Mouse (Mus musculus) heart, adult 11 months (tissue): Measurements from ENCODE around the gene Klk1b3.
A peak's percentile ranks its signal among the peaks of the same experiment; 100 is the strongest.
"Not testable (repeated sequence)": the region's sequence is repeated elsewhere in the genome, so short reads cannot be mapped to it uniquely, and the experiment has no call there.

ENCODE experiments used
- DNase-seq: peaks from one replicate; pipeline ENCODE4 v3.0.0; 2022

Klk1b3 gene

DNA sequence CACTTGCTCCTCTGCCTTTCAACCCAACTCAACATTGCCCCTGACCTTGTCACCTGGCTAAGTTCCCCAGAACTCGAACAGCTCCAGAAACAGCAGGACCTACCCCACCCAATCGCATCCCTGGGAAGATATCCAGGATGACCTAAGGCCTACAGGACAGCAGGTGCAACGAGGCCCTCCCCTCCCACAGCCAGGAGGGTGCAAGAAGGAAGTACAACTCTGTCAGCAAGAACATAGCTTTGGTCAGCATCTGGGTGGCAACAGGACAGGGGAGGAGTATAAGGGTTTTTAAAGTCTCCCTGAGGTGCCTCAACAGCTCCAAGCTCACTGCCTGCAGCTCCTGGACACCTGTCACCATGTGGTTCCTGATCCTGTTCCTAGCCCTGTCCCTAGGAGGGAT, at the start of gene Klk1b3:
TSS of gene Klk1b3 (plus strand) at position 301 of the 400 bp plus-strand sequence.
- no peak for DNase-seq

DNA sequence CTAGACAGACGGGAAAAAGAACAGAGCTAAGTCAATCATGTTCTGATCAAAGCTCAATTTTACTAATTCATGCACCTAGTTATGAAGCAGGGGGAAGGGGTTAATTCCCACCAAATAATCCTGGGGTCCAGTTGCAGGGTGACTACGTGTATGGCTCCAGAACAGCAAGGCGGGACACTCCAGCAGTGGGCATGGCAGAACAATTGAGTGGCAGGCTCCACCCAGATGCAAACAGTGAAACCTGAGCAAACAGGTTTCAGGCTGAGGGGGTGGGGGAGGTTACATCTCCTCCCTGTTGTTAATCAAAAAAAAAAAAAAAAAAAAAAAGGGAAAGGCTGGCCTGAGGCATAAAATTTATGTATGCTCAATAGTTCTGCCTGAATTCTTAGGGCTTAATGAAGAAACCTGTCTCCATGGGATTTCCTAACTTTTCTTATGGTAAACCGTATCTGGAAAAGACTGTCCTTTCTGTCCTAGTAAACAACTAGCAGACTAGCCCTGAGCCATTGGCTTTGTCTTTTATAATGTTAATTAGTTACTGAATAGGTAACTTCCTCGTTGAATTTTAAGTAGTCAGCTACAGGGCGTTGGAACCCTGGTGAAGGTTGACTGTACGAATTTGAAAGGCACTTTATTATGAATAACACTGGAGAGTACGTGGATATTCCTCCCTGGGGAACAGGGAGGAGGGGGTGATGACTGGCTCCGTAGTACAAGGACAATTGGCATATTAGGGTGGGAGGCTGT, 18.5 kb upstream of the Klk1b3 start:
- peak; percentile 39 for DNase-seq

DNA sequence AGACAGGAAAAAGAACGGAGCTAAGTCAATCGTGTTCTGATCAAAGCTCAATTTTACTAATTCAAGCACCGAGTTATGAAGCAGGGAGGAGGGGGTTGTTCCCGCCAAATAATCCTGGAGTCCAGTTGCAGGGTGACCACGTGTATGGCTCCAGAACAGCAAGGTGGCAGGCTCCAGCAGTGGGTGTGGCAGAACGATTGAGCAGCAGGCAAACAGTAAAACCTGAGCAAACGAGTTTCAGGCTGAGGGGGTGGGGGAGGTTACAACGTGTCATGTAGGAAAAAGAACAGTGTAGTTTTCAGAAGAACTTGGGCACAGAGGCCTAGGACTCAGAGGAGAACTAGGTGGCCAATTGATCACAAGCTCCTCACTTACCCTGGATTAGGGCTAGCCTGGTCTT, 11.5 kb upstream of the Klk1b3 start:
- DNase-seq = peak; percentile 63

DNA sequence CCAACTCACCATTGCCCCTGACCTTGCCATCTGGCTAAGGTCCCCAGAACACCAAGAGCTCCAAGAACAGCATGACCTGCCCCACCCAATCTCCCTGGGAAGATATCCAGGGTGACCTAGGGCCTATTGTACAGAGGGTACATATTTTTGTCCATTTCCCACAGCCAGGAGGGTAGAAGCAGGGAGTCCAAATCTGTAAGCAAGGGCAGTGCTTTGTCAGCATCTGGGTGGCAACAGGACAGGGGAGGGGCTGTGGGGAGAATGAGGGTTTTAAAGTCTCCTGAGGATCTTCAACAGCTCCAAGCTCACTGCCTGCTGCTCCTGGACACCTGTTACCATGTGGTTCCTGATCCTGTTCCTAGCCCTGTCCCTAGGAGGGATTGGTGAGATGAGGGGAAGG, 10.1 kb upstream of the Klk1b3 start, which contains the start of gene Klk1b24:
TSS of gene Klk1b24 (plus strand) at position 301 of the 400 bp plus-strand sequence.
- DNase-seq = peak; percentile 83

DNA sequence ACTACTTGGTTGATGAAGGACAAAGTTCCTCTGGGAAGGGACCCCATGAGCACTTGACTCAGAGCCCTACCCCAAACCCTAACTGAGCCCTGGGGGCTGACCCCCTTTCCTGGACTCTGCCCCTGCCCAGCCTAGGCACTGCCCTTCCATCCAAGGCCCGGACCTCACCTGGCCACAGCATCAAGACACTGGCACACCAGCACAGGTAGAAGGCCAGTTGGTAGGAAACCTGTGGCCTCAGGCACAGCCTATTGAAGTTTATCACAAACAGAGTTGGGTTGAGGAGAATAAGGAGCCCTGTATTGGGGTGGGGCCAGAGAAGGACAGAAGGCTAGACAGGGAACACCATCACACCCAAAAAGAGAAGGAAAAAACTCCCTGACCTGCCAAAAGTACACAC, 4.5 kb upstream of the Klk1b3 start:
- DNase-seq = peak; percentile 63

DNA sequence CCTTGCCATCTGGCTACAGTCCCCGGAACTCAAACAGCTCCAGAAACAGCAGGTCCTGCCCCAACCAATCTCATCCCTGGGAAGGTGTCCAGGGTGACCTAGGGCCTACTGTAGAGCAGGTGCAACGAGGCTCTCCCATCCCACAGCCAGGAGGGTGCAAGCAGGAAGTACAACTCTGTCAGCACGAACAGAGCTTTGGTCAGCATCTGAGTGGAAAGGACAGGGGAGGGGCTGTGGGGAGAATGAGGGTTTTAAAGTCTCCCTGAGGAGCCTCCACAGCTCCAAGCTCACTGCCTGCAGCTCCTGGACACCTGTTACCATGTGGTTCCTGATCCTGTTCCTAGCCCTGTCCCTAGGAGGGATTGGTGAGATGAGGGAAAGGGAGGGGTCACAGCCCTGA, 9.1 kb downstream of the Klk1b3 start, which contains the start of gene Klk1b4:
TSS of gene Klk1b4 (plus strand) at position 301 of the 400 bp plus-strand sequence.
- DNase-seq = not testable (repeated sequence)

DNA sequence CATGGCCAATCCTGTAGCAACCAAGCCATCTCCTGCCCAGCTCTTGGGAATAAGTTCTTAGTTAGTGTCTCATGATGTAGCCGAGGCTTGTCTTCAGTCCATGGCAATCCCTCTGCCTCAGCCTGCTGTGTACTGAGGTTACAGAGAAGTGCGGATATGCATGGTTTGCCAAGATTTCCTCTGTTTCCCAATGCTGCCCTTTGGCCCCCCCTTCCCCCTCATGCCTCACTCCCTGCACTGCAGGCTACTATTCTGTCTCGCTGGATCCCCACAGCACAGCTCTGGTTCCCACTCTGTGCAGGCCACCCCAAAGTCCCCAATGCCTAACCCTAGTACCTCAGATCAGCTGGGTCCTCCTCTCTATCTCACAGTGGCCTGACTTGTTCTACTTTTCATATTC, 10.3 kb downstream of the Klk1b3 start:
- no peak for DNase-seq

DNA sequence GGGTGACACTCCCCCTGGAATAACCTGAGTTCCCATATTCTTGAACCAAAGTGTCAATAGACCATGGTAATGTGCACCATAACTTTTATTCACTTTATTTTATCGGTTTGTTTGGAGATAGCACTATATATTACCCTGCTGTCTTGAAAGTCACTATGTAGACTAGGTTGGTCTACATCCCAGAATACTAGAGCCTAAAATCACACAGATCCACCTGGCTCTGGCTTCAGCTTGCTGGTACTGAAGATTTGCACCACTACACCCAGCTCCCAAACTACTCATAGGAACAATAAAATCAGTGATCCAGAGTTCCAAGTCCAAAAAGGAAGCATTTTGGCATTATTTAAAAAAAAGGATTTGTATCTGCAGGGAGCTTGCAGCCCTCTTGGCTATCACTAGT, 17.7 kb downstream of the Klk1b3 start, which contains the start of gene Klk1b5:
TSS of gene Klk1b5 (plus strand) at position 301 of the 400 bp plus-strand sequence.
- no peak for DNase-seq

DNA sequence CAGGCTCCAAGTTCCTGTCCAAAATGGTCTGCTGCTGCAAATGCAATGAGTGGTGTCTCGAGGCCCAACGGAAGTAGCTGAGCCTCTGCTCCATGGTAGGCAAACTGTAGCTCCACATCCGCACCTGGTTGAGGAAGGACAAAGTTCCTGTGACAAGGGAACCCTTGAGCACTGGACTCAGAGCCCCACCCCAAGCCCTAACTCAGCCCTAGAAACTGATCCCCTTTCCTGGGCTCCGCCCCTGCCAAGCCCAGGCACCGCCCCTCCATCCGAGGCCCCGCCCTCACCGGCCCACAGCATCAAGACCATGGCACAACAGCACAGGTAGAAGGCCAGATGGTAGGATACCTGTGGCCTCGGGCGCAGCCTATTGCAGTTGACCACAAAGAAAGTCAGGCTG, 23.6 kb downstream of the Klk1b3 start:
- DNase-seq = not testable (repeated sequence)

DNA sequence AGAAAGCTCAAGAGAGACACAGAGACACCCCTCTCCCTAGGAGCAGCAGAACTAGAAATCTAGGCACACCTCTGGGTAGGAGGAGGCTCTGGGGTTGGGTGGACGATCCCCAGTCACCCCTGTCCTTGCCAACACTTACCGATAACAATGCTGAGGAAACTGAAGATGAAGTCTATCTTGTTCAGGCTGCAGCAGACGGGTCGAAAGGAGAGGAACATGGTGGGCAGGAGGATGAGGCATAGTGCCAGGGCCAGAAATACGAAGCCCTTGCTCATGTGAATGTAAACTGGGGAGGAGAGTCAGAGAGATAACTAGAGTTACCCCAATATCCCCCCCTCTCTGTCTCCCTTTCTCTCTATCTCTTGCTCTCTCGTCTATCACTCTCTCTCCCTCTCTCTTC, 24.3 kb downstream of the Klk1b3 start:
- DNase-seq = not testable (repeated sequence)

DNA sequence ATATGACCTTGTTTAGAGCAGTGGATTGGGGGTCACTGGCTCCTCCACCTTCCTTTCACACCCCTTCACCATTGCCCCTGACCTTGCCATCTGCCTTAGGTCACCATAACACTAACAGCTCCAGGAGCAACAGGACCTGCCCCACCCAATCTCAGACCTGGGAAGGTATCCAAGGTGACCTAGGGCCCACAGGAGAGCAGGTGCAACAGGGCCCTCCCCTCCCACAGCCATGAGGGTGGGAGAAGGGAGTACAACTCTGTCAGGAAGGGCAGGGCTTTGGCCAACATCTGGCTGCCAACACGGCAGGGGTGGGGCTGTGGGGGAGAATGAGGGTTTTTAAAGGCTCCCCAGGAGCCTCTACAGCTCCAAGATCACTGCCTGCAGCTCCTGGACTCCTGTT, 27.1 kb downstream of the Klk1b3 start, which contains the start of gene Klk1:
TSS of gene Klk1 (plus strand) at position 285 of the 400 bp plus-strand sequence.
- no peak for DNase-seq

DNA sequence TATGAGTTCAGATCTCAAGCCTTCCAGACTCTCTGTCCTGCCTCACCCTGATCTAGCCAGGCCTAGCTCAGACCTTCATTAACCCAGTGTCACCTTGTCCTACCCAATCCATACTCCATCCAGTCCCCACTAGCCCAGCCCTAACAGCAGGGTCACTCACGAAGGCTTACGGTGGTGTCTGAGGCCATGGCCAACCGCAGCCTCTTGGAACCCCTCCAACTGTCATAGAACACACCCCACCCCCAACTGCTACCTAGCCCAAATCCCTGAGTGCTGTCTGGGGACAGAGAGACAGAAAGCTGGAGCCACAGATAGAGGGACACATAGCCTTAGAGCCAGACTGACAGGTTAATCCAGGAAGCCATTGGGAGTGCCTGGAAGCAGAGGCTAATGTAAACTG, 37.9 kb downstream of the Klk1b3 start, which contains the start of gene Gm36864:
TSS of gene Gm36864 (plus strand) at position 269 of the 400 bp plus-strand sequence.
- peak; percentile 74 for DNase-seq

DNA sequence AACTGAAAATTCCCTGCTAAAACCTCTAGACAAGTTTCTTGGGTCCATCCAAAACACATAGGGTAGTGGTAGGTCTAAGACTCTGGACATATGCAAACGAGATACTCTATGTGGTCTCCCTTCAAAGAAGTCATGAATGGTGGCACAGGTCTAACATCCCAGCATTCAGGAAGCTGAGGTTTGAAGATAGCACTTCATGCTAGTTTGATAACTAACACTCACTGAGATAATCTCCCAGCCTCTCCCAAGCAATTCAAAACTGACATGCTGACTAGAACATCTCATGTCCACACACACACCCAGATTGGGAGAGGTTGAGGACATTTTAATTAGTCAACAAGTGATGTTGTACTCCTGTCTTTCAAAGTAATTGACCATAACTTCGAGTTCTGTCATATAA, 41.9 kb downstream of the Klk1b3 start:
- DNase-seq = no peak

DNA sequence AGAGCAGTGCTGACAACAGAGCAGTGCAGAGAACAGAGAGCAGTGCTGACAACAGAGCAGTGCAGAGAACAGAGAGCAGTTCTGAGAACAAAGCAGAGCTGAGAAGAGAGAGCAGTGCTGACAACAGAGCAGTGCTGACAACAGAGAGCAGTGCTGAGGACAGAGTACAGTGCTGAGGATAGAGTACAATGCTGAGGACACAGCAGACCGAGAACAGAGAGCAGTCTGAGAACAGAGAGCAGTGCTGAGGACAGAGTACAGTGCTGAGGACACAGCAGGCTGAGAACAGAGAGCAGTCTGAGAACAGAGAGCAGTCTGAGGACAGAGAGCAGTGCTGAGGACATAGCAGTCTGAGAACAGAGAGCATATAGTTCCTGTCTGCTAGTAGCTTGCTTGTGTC, 42.7 kb downstream of the Klk1b3 start:
- DNase-seq = no peak

DNA sequence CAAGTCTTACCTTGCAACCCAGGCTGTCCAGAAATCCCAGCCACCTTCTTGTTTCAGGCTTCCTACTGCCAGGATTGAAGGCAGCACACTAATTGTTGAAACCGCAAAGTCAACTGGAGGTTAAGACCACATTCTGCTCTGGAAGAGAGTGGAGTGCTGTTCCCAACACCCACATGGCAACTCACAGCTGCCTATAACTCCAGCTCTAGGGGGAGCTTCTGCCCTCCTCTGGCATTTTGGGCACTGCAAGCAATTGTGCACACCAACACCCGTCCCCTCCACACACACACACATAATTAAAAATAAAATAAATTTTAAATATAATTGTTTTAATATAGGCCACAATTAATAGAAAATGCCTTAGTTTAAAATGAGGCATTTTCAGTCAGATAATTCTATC, 43.2 kb downstream of the Klk1b3 start:
- DNase-seq = no peak

DNA sequence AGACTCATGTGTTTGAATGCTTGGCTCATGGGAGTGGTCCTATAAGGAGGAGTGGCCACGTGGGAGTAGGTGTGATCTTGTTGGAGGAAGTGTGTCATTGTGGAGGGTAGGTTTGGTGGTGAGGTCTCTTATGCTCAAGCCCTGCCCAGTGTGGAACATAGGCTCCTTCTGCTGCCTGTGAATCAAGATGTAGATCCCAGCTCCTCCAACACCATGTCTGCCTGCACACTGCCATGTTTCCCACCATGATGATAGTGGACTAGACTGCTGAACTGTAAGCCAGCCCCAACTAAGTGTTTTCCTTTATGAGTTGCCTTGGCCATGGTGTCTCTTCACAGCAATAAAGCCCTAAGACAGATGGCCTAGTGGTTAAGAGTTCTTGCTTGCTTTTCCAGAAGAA, 46.1 kb downstream of the Klk1b3 start:
- DNase-seq = no peak

DNA sequence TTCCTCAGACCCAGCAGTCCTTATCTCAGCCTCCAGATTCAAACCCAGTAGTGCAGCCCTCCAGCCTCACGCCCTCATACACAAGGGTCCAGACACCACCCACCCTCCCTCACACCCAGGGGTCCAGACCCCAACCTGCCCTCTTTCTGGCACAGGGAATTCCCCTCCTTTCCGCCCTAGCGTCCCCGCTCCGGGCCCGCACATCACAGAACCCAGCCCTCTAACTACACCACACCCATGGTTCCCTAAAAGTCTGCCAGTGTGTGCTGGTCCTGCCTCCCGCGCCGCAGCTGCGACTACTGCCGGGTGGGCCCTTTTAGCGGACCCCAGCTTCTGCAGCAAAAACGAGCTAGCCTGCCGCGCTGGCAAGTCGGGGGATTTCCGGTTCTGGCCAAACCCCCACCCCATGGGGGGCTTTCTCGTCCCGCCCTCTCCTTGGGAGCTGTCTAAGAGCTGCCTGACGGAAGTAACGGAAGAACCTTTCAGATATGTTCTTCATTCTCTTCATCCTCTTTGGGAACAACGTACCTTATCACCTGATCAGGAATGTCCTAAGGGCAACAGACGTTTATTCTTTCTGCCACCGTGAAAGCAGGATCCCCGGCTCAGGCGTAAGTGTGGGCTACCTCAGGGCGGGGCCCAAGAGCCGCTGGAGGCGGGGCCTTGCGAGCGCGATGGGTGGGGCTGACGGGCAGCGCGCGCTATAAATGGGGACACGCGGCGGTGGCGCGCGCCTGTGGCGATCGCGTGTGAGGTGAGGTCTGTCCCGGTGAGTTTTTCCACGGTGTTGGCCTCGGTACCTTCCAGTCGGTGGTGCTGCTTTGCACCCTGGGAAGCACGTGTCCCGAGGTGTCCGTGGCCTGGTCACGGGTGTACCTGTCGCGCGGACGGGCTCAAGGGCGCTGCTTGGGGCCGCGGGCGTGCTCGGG, 48.3 kb downstream of the Klk1b3 start, which contains the start of the genes 1700028J19Rik and 2410002F23Rik:
TSS of gene 1700028J19Rik (minus strand) at position 641 of the 929 bp plus-strand sequence.
TSS of gene 2410002F23Rik (plus strand) at position 668 of the 929 bp plus-strand sequence.
- peak; percentile 99 for DNase-seq

DNA sequence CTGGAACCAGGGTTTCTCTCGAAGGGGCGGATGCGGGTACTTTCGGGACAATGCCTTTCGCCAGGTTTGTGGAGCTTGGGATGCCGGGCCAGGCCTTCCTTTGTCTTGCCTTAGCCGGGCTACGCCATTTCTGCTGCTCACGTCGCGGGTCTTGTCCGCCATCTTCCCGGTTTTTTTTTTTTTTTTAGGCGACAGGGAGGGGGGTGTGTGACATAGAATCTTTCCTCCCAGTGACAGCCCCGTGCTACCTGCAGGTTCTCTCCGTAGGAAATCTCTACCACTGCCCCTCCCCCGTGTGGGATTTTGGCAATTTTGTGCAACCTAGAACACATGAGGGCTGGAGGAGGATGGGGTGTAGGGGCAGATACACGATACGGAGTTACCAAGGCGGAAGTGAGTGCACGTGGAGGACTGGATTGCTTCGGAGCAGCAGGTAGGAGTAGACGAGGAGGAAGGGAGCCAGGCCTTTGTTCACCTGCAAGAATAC, 49.0 kb downstream of the Klk1b3 start:
- peak; percentile 97 for DNase-seq

DNA sequence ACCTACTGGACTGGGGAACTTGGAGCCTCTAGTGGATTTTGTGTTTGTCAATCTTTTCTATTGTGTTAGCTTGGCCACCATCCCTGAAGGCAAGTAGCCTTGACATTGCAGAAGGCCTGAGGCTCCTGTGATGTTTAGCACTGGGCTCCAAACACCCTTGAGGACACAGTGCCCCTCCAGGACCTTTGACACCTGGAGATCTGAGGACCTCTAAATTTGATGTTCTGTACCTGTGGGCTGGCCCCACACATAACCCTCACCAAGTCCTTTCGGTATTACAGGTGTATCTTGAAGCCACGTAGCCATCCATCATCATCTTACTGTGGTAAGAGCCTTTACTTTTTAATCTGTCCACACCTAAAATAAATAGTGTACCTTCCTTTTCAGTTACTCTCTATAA, 50.0 kb downstream of the Klk1b3 start:
- DNase-seq = no peak

DNA sequence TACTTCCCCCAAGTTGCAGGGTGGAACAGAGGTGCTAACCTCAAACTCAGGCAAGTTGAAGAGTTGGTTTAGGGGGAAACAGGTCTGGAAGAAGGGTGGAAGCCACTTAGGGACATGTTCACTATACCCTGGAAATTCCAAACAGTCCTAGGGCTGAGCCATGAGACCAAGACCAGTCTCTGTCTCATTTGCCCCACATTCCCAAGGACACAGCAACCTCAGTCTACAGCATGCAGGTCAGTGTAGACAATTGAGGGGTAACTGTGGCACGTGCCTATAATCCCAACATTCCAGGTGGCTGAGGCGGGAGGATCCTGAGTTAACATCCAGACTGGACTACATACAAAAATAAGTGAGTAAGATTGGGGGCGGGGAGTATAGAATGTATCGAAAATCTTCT, 51.3 kb downstream of the Klk1b3 start:
- no peak for DNase-seq

DNA sequence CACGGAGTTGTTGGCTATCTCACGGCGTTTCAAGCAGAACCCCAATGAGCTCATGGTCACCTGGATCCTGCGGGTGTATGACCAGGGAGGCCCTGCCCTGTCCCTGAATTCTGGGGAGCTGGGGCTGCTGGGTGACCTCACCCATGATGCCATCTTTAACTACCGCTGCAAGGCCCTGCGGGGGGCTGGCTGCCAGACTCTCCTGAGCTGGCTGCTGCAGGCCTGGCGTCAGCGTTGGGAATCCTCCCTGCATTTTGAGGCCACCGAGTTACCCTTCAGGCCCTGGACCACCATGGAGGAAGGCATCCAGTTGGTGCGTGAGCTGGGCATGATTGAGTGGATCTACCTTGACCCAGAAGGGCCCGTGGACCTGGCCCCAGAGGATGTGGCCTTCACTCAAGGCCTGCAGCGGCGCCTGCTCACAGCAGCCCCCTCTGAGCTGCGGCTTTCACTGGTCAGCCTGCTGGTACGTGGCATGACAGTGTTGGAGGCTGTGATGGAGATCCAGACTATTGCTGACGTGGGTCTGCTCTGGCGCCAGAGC, 52.8 kb downstream of the Klk1b3 start:
- not testable (repeated sequence) for DNase-seq
